ENCODE assay signal across 27 mouse cellular contexts in genomic region chr4:120270148-120270936, GRCm38 (mm10). TPM values are rescaled to one million over a fixed set of nuclear protein-coding genes. Genes with fewer than 3 reads are reported as not detected.
A peak's percentile ranks its signal among the peaks of the same experiment; 100 is the strongest.
DNase-seq lines count a peak whose midpoint lies in the region; ATAC-seq and TF ChIP-seq lines count a peak whose summit lies in the region.
"Had no signal": no experiment of that assay in that cellular context is flagged by ENCODE, and none has a peak within 500 bp of the region (broad histone marks: within the 10 kb centered on the region; RNA-seq: fewer than 3 reads in every experiment).

No protein-coding gene starts in this region.

- H3K4me1 ChIP-seq in forebrain, embryonic 15.5 days = peaks cover 97% of the 10 kb centered on the region
- H3K4me1 ChIP-seq in forebrain, postnatal 0 days (ENCODE audit: insufficient read depth) = peaks cover 24% of the 10 kb centered on the region
- H3K4me1 ChIP-seq in intestine, embryonic 14.5 days (replicated peaks; ENCODE audit: control insufficient read depth, insufficient read depth, low read length) = no peaks in the 10 kb centered on the region; the same call in 1 of the 2 replicates
- H3K4me1 ChIP-seq in intestine, embryonic 15.5 days (replicated peaks) = peaks cover 23% of the 10 kb centered on the region
- peaks cover 22% of the 10 kb centered on the region for H3K4me1 ChIP-seq in limb, embryonic 10.5 days

- TF ChIP-seq CTCF in forebrain, postnatal 0 days (IDR thresholded peaks at IDR 0.05; ENCODE audit: low read depth) = no peak

- no peaks in the 10 kb centered on the region for H3K9me3 ChIP-seq in forebrain, embryonic 15.5 days
- H3K9me3 ChIP-seq in forebrain, postnatal 0 days (ENCODE audit: low read length) = no peaks in the 10 kb centered on the region
- no peaks in the 10 kb centered on the region for H3K9me3 ChIP-seq in intestine, embryonic 14.5 days (ENCODE audit: control insufficient read depth, low read length)
- no peaks in the 10 kb centered on the region for H3K9me3 ChIP-seq in intestine, embryonic 15.5 days
- H3K9me3 ChIP-seq in limb, embryonic 10.5 days (replicated peaks) = no peaks in the 10 kb centered on the region
- H3K9me3 ChIP-seq: embryonic facial prominence, embryonic 12.5 days; kidney, embryonic 15.5 days; liver, embryonic 12.5 days; megakaryocyte, embryonic 14.5 days; midbrain, embryonic 12.5 days had no signal

- no peaks in the 10 kb centered on the region for H3K36me3 ChIP-seq in forebrain, embryonic 15.5 days
- peaks cover 18% of the 10 kb centered on the region; the same call in 1 of the 2 replicates for H3K36me3 ChIP-seq in forebrain, postnatal 0 days (ENCODE audit: insufficient read depth)
- H3K36me3 ChIP-seq in intestine, embryonic 14.5 days (ENCODE audit: control insufficient read depth, insufficient read depth, low read length) = no peaks in the 10 kb centered on the region
- no peaks in the 10 kb centered on the region for H3K36me3 ChIP-seq in intestine, embryonic 15.5 days
- no peaks in the 10 kb centered on the region for H3K36me3 ChIP-seq in limb, embryonic 10.5 days
- H3K36me3 ChIP-seq: embryonic facial prominence, embryonic 12.5 days; kidney, embryonic 15.5 days; liver, embryonic 12.5 days; midbrain, embryonic 12.5 days had no signal

- WGBS in forebrain, embryonic 15.5 days = 61% methylated on average over 4 of the region's 4 CpGs
- 60% methylated on average over 4 of the region's 4 CpGs for WGBS in forebrain, postnatal 0 days
- WGBS in intestine, embryonic 14.5 days = 69% methylated on average over 4 of the region's 4 CpGs
- WGBS in intestine, embryonic 15.5 days = 68% methylated on average over 4 of the region's 4 CpGs
- 72% methylated on average over 4 of the region's 4 CpGs for WGBS in limb, embryonic 10.5 days

- ATAC-seq in forebrain, embryonic 15.5 days (replicated peaks) = no peak
- no peak for ATAC-seq in forebrain, postnatal 0 days
- no peak for ATAC-seq in intestine, embryonic 14.5 days (replicated peaks; ENCODE audit: low FRiP score, low TSS enrichment, low read depth)
- ATAC-seq in intestine, embryonic 15.5 days = no peak
- ATAC-seq: liver, embryonic 12.5 days; liver, postnatal 0 days; Patski had no signal

- no peaks in the 10 kb centered on the region for H3K27me3 ChIP-seq in forebrain, embryonic 15.5 days
- H3K27me3 ChIP-seq in forebrain, postnatal 0 days (ENCODE audit: insufficient read depth, low read length) = no peaks in the 10 kb centered on the region
- H3K27me3 ChIP-seq in intestine, embryonic 14.5 days (replicated peaks; ENCODE audit: control insufficient read depth, insufficient read depth, low read length) = peaks cover 61% of the 10 kb centered on the region
- peaks cover 66% of the 10 kb centered on the region for H3K27me3 ChIP-seq in intestine, embryonic 15.5 days (replicated peaks)
- peaks cover 100% of the 10 kb centered on the region for H3K27me3 ChIP-seq in limb, embryonic 10.5 days (ENCODE audit: low read depth, poor library complexity, severe bottlenecking)
- H3K27me3 ChIP-seq: Patski had no signal

- 0 out of 2 replicates have a peak overlapping the region, but pooled peaks have one; percentile 2 for H3K9ac ChIP-seq in forebrain, embryonic 15.5 days (replicated peaks)
- no peak overlapping the region for H3K9ac ChIP-seq in forebrain, postnatal 0 days
- no peak overlapping the region for H3K9ac ChIP-seq in intestine, embryonic 14.5 days (ENCODE audit: low read length)
- H3K9ac ChIP-seq in intestine, embryonic 15.5 days = no peak overlapping the region
- H3K9ac ChIP-seq: embryonic facial prominence, embryonic 12.5 days; kidney, embryonic 15.5 days; liver, embryonic 12.5 days; liver, postnatal 0 days; midbrain, embryonic 12.5 days had no signal

- H3K27ac ChIP-seq in forebrain, embryonic 15.5 days (replicated peaks) = peak overlapping the region; percentile 66
- H3K27ac ChIP-seq in forebrain, postnatal 0 days (ENCODE audit: low read depth, low read length) = no peak overlapping the region
- no peak overlapping the region for H3K27ac ChIP-seq in intestine, embryonic 14.5 days (ENCODE audit: low read depth)
- no peak overlapping the region for H3K27ac ChIP-seq in intestine, embryonic 15.5 days
- H3K27ac ChIP-seq in limb, embryonic 10.5 days = no peak overlapping the region
- H3K27ac ChIP-seq: embryonic facial prominence, embryonic 12.5 days; kidney, embryonic 15.5 days; liver, embryonic 12.5 days; midbrain, embryonic 12.5 days had no signal

- DNase-seq in cerebellum, postnatal 14 days = peak; percentile 62
- DNase-seq in cerebellum, adult 18-20 months = no peak
- no peak for DNase-seq in forebrain, postnatal 0 days
- DNase-seq in intestine, embryonic 14.5 days (ENCODE audit: low spot score) = peak; percentile 52
- peak; percentile 31 for DNase-seq in limb, embryonic 10.5 days (ENCODE audit: low spot score)
- no peak for DNase-seq in kidney, adult 8-10 months
- DNase-seq: adrenal gland, postnatal 10 days; cerebellum, postnatal 36 days; gastrocnemius, postnatal 14 days; heart, adult 11 months; heart, postnatal 36 days; kidney, adult 11 months; liver, postnatal 0 days; lung, postnatal 4 days; right cerebral cortex, adult 18-20 months; spleen, adult 18-20 months; thymus, postnatal 14 days had no signal

- H3K4me2 ChIP-seq in forebrain, embryonic 15.5 days (replicated peaks) = no peak overlapping the region
- no peak overlapping the region for H3K4me2 ChIP-seq in forebrain, postnatal 0 days (ENCODE audit: low read depth)
- no peak overlapping the region for H3K4me2 ChIP-seq in intestine, embryonic 14.5 days (ENCODE audit: low read length)
- H3K4me2 ChIP-seq in intestine, embryonic 15.5 days (replicated peaks) = no peak overlapping the region
- H3K4me2 ChIP-seq: embryonic facial prominence, embryonic 12.5 days; heart, embryonic 11.5 days; liver, embryonic 12.5 days; midbrain, embryonic 12.5 days had no signal

- H3K4me3 ChIP-seq in forebrain, embryonic 15.5 days = no peak overlapping the region
- no peak overlapping the region for H3K4me3 ChIP-seq in forebrain, postnatal 0 days (ENCODE audit: low read depth, low read length)
- no peak overlapping the region for H3K4me3 ChIP-seq in intestine, embryonic 14.5 days (ENCODE audit: low read depth, low read length)
- H3K4me3 ChIP-seq in intestine, embryonic 15.5 days (replicated peaks) = no peak overlapping the region
- no peak overlapping the region for H3K4me3 ChIP-seq in limb, embryonic 10.5 days
- H3K4me3 ChIP-seq: embryonic facial prominence, embryonic 12.5 days; kidney, embryonic 15.5 days; liver, embryonic 12.5 days; megakaryocyte, embryonic 14.5 days; midbrain, embryonic 12.5 days had no signal

RNA-seq across cellular contexts. Expression of gene Foxo6, which starts 16.8 kb away (rescaled TPM):
- polyA plus RNA-seq in forebrain, embryonic 15.5 days (2015; fragmentation: Nextera tagmentation; extraction: Ambion mirVana) = 4.4 and 5.3 TPM in 2 replicates
- 40.8 and 44.0 TPM in 2 replicates for total RNA-seq in forebrain, postnatal 0 days (2014; rRNA removed)
- 3.5 and 3.6 TPM in 2 replicates for polyA plus RNA-seq in forebrain, postnatal 0 days (2015; fragmentation: Nextera tagmentation; extraction: Ambion mirVana)
- 0.39 and 0.50 TPM in 2 replicates for polyA plus RNA-seq in intestine, embryonic 14.5 days (2014; fragmentation: Nextera tagmentation; extraction: Ambion mirVana)
- 0.20 and 0.29 TPM in 2 replicates for polyA plus RNA-seq in intestine, embryonic 15.5 days (2015; fragmentation: Nextera tagmentation; extraction: Ambion mirVana)
- polyA plus RNA-seq in limb, embryonic 10.5 days (2016; fragmentation: Nextera tagmentation; extraction: Ambion mirVana) = not detected in 2 replicates
- total RNA-seq: neutrophil, adult 5-6 weeks had no signal
- polyA plus RNA-seq: liver, embryonic 12.5 days; liver, postnatal 0 days had no signal

Comparison
In these comparisons a context has a peak if more than half of its experiments do, and no peak if none do; other contexts are left out.
1. DNase-seq: peak in cerebellum, postnatal 14 days (2 of 2), intestine, embryonic 14.5 days (single experiment) and limb, embryonic 10.5 days (single experiment); none in cerebellum, adult 18-20 months (0 of 2), forebrain, postnatal 0 days (single experiment) and kidney, adult 8-10 months (0 of 2).